Mouse (Mus musculus) embryo, embryonic 10.5 days (tissue): ENCODE measurements around the gene Nxpe2.

Experiments used
- DNase-seq: peaks from one replicate; pipeline ENCODE4 v3.0.0-alpha.2; 2015; ENCODE audit warnings: low spot score

Nxpe2 gene

GRCm38 (mm10) chr9:48298983-48299382, 54.3 kb downstream of the Nxpe2 start:
- DNase-seq = no peak

GRCm38 (mm10) chr9:48294754-48295153, 58.5 kb downstream of the Nxpe2 start:
- no peak for DNase-seq

- DNase-seq = no peak
Measured at GRCm38 (mm10) chr9:48290281-48290680, 63.0 kb downstream of the Nxpe2 start.

- no peak for DNase-seq
Measured at GRCm38 (mm10) chr9:48284221-48284620, 69.0 kb downstream of the Nxpe2 start.

GRCm38 (mm10) chr9:48276831-48277230, 76.4 kb downstream of the Nxpe2 start:
- no peak for DNase-seq
